Mouse (Mus musculus) right cerebral cortex, adult 18-20 months (tissue): ENCODE measurements at regions not wholly inside any gene's neighbourhood (a gene's known extent, or its start where the extent isn't known, plus 50 kb on each side); places are given as distances from the start of the nearest gene placed in this dataset.

Experiments used
- DNase-seq: peaks from one replicate; pipeline ENCODE4 v3.0.0; 2022; ENCODE audit warnings: mixed read lengths

- no peak for DNase-seq
These were observed 111.4 kb upstream of the Ofcc1 start for GRCm38 (mm10) chr13:40472683-40473082.

GRCm38 (mm10) chr13:40469162-40469561 lies 107.9 kb upstream of the Ofcc1 start:
- no peak for DNase-seq

GRCm38 (mm10) chr13:40453360-40453759 lies 92.1 kb upstream of the Ofcc1 start:
- no peak for DNase-seq

GRCm38 (mm10) chr13:40429831-40430230 lies 68.6 kb upstream of the Ofcc1 start:
- no peak for DNase-seq

GRCm38 (mm10) chr13:40423051-40423450 lies 61.8 kb upstream of the Ofcc1 start:
- DNase-seq, result no peak

GRCm38 (mm10) chr13:40417856-40418255 lies 56.6 kb upstream of the Ofcc1 start:
- DNase-seq, result no peak

- no peak for DNase-seq
These were observed 51.8 kb upstream of the Ofcc1 start for GRCm38 (mm10) chr13:40413074-40413473.
